Mouse (Mus musculus) spleen, postnatal 4 days (tissue): Measurements from ENCODE around the gene Tubb4a.

Experiments
- DNase-seq, 2 experiments: peaks; one replicate each; pipeline ENCODE4 v3.0.0; 2022; ENCODE audit warnings: low spot score in 2 of 2

Gene Tubb4a

GRCm38 (mm10) chr17:57102276-57102675 is 14.7 kb upstream of the Tubb4a start:
- DNase-seq = no peak

- DNase-seq = peak in 1 of 2 experiments; percentile 42
These were observed 12.2 kb upstream of the Tubb4a start for GRCm38 (mm10) chr17:57099629-57100325.

GRCm38 (mm10) chr17:57098321-57098720 is 10.7 kb upstream of the Tubb4a start:
- DNase-seq = no peak

GRCm38 (mm10) chr17:57096623-57096920 is 9.0 kb upstream of the Tubb4a start:
- peak; percentile 80 to 93 for DNase-seq

- no peak for DNase-seq
These were observed 8.5 kb upstream of the Tubb4a start for GRCm38 (mm10) chr17:57095855-57096622.

- no peak for DNase-seq
These were observed 6.6 kb upstream of the Tubb4a start for GRCm38 (mm10) chr17:57094222-57094621.

- no peak for DNase-seq
These were observed 1.4 kb downstream of the Tubb4a start for GRCm38 (mm10) chr17:57085970-57086757.

- DNase-seq = no peak
These were observed 5.1 kb downstream of the Tubb4a start for GRCm38 (mm10) chr17:57082481-57082880.

- no peak for DNase-seq
These were observed 6.2 kb downstream of the Tubb4a start for GRCm38 (mm10) chr17:57081234-57081842.

- DNase-seq = no peak
These were observed 7.7 kb downstream of the Tubb4a start for GRCm38 (mm10) chr17:57079919-57080318.

DNA sequence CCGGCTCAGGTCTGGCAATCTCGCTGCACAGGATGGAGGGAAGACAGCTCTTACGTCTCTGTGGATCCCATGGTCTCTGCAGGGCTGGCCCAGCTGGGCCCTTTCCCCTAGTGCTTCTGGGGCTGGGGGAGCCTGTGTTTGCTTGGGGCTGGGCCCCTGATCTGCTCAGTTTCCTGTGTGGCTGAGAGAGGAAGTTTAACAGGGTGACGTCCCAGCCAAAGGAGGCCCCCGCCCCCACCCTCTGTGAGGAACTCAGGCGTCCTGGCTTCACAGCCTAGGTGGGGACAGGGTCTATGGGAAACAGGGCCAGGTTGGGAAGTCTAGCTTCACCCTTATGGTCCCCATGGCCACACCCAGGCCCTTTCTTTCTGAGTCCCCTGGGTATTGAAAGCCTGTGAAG is 9.2 kb downstream of the Tubb4a start, which contains the start of gene Dennd1c:
Gene Dennd1c (minus strand): TSS at position 179 of the 400 bp plus-strand sequence.
- DNase-seq = peak; percentile 63 to 80

DNA sequence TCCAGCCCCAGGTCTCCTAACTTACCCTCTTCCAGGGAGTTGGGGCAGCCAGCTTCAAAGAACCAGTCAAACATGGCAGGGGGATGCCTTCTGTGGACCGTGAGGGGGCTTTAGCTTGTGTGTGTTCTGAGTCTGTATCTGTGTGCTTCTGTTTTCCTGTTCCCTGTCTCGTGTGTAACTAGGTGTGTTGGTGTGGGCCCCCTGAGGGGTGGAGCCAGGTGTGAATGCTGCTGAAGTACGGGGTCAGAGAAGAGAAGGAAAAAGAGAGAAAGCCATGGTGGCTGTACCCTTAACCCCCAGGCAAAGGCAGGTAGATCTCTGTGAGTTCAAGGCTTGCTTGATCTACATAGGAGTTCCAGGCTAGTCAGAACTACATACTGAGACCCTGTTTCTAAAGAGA is 10.7 kb downstream of the Tubb4a start:
- DNase-seq = no peak

GRCm38 (mm10) chr17:57070699-57071098 is 16.9 kb downstream of the Tubb4a start:
- DNase-seq = no peak

- no peak for DNase-seq
These were observed 17.3 kb downstream of the Tubb4a start for GRCm38 (mm10) chr17:57070272-57070671.

- no peak for DNase-seq
These were observed 20.7 kb downstream of the Tubb4a start for GRCm38 (mm10) chr17:57066908-57067307.

DNA sequence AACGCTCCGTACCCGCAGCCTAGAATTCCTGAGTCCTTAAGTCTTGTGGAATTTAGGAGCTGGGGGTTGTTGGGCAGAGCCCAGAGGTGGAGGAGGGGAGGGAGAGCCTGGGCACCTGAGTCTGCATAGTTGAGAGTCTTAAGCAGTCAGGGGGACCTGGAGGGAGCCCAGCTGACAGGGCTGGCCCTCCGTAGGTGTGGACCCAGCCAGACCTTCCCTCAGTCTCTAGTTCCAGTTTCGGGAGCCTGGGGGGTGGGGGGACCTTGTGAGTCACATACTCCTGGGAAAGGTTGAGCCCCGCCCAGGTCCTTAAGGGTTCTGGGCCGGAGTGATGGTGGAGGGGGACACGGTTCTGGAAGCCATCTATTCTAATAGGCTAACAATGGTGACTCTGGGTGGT is 24.6 kb downstream of the Tubb4a start:
- DNase-seq = no peak

GRCm38 (mm10) chr17:57062548-57062947 is 25.0 kb downstream of the Tubb4a start:
- no peak for DNase-seq

GRCm38 (mm10) chr17:57062011-57062521 is 25.5 kb downstream of the Tubb4a start:
- DNase-seq = no peak

- no peak for DNase-seq
These were observed 26.5 kb downstream of the Tubb4a start for GRCm38 (mm10) chr17:57061069-57061468.

DNA sequence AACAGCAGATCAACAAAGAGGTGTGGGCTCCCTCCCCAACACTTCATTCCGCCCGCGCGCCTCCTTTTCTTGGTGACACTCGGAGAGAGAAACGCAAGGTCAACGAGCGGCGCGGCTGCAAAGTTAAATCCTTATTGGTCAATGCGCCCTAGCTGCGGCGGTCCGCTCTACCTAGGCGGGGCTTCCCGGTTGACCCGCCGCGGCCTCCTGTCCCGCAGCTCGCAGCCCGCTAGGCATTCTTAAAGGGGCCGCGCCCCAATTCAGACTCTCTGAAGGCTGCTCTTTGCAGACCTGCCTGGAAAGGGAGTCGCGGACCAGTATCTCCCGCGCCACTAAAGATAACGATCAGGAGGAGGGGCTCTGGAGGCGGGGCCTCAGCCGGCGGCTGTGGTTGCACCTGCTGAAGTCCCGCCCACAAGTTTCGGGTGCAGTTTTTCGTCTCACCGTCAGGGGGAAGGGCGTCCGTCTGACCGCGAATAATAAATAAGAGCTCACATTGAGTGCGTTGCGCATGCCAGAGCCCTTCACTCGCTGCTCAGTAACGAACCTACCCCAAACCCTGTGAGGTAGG is 27.3 kb downstream of the Tubb4a start:
- DNase-seq = peak; percentile 92 to 95

DNA sequence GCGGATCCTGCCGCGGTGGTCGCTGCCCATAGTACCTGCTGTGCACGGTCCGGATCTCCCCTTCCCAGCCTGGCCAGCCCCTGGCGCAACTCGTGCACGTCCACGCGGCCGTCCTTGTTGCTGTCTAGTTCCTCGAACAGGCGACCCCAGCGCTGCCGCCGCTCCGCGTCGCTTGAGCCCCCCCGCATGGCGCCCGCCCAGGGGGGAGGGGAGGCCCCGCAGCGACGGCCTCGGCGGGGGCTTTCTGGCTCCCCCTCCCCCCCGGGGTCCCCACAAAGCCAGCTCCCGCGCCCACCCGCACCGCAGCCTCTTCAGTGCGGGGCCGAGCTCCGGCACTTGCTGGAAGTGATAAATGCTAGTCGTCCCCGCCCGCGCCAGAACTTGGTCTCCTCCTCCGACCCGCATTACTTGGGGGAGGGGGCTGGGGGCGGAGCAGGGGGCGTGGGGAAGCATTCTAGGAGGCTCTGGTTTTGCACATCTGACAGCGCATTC is 28.1 kb downstream of the Tubb4a start, which contains the start of gene Slc25a23:
Gene Slc25a23 (minus strand): TSS at position 378 of the 492 bp plus-strand sequence.
- DNase-seq = peak; percentile 49 to 78
